Mouse (Mus musculus) embryonic facial prominence, embryonic 11.5 days (tissue): ENCODE data around the gene Hist1h3f. TPM values are rescaled to one million over a fixed set of nuclear protein-coding genes. Genes with fewer than 3 reads are reported as not detected.
"Not testable (repeated sequence)": the region's sequence is repeated elsewhere in the genome, so short reads cannot be mapped to it uniquely, and the experiment has no call there.

Source experiments
- ATAC-seq: fragments of 200-750 bp; cut with Nextera tagmentation; replicated peaks from 2 replicates; pipeline ENCODE4 v1.8.0; 2017; ENCODE audit warnings: low read depth; ENCODE audit not compliant: insufficient number of reproducible peaks, low FRiP score, low TSS enrichment
- DNase-seq: peaks from one replicate; pipeline ENCODE4 v3.0.0-alpha.2; 2015; ENCODE audit warnings: low spot score
- H3K27ac ChIP-seq: fragments of 300-500 bp; sonication (generic); replicated peaks from 2 replicates; pipeline ENCODE4 v1.5.1; 2014; ENCODE audit warnings: mild to moderate bottlenecking, low read depth, low read length, control low read depth
- H3K27me3 ChIP-seq: fragments of 300-500 bp; sonication (generic); 2 replicates; pipeline ENCODE4 v1.6.1; 2014; ENCODE audit warnings: mild to moderate bottlenecking, low read length, moderate library complexity, mixed read lengths; ENCODE audit not compliant: control insufficient read depth, insufficient read depth
- H3K36me3 ChIP-seq: fragments of 300-500 bp; sonication (generic); replicated peaks from 2 replicates; pipeline ENCODE4 v1.6.1; 2014; ENCODE audit warnings: low read depth, mild to moderate bottlenecking, low read length, moderate library complexity, mixed read lengths; ENCODE audit not compliant: control insufficient read depth, insufficient read depth
- H3K4me1 ChIP-seq: fragments of 300-500 bp; sonication (generic); 2 replicates; pipeline ENCODE4 v1.6.1; 2014; ENCODE audit warnings: low read length, mixed read lengths; ENCODE audit not compliant: control insufficient read depth, insufficient read depth
- H3K4me2 ChIP-seq: fragments of 300-500 bp; sonication (generic); 2 replicates; pipeline ENCODE4 v1.6.1; 2014; ENCODE audit warnings: low read depth, mild to moderate bottlenecking, control low read depth, low read length, moderate library complexity
- H3K4me3 ChIP-seq: fragments of 300-500 bp; sonication (generic); 2 replicates; pipeline ENCODE4 v1.5.1; 2014; ENCODE audit warnings: low read depth, low read length, control low read depth
- H3K9ac ChIP-seq: fragments of 300-500 bp; sonication (generic); replicated peaks from 2 replicates; pipeline ENCODE4 v1.6.1; 2014; ENCODE audit warnings: mild to moderate bottlenecking, control low read depth, low read length
- H3K9me3 ChIP-seq: fragments of 300-500 bp; sonication (generic); replicated peaks from 2 replicates; pipeline ENCODE4 v1.6.1; 2016; ENCODE audit warnings: mild to moderate bottlenecking, low read length, inconsistent platforms, mixed read lengths; ENCODE audit not compliant: control insufficient read depth
- WGBS: fragments of 180-500 bp; shearing (Covaris S2); extraction: QIAGEN DNeasy Blood & Tissue Kit; methylation state at CpG from one replicate; pipeline ENCODE4 v1.1.7; 2014; 5-methylcytosine and 5-hydroxymethylcytosine counted together
- polyA plus RNA-seq: library from polyadenylated mRNA; unstranded; fragments of >200 nt; fragmentation: Nextera tagmentation; extraction: Ambion mirVana; gene quantifications from 2 replicates; pipeline ENCODE4 v1.2.1, GENCODE M21; 2014

The Hist1h3f gene
- polyA plus RNA-seq, 1 experiment from 2014 or later: 1.5 TPM

DNA sequence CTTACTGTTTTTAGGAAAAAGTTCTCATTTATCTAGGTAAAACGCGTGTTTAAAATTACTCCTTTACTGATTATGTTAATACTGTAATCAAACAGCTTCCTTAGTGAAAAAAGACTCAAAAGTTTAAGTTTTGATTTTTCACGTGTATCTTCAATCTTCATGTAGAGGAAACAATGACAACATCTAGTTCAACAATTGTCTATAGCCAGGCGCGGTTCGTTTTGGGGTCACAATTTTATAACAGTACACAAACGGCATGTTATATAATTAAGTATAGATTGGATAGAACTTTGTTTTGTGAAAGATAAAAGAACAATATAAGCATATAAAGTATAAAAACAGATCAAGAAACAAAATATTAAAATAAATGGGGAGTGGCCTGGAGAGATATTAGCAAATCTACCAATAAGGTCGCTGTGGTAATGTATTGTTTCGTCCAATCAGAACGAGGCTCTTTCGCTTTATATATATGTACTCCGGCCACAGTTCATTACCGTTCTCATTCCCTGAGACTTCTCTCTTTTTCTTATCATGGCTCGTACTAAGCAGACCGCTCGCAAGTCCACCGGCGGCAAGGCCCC, 31.5 kb downstream of the Hist1h3f start, which contains the start of gene Hist1h3d:
Gene Hist1h3d, plus strand, starts transcription at position 493 of the 581 bp plus-strand sequence.
- Histone ChIP-seq H3K4me3 (peak within 1 kb of the TSS; percentile 48), H3K4me1 (no peaks in the 10 kb centered on the region), H3K9me3 (no peaks in the 10 kb centered on the region), H3K4me2 (peak within 1 kb of the TSS; percentile 67), H3K27me3 (no peaks in the 10 kb centered on the region), H3K27ac (peak within 1 kb of the TSS; percentile 91), H3K36me3 (no peaks in the 10 kb centered on the region), H3K9ac (peak within 1 kb of the TSS; percentile 79)
- peak; percentile 91 for DNase-seq
- ATAC-seq: peak; percentile 53
- under 1% methylated on average over 17 of the region's 18 CpGs for WGBS

DNA sequence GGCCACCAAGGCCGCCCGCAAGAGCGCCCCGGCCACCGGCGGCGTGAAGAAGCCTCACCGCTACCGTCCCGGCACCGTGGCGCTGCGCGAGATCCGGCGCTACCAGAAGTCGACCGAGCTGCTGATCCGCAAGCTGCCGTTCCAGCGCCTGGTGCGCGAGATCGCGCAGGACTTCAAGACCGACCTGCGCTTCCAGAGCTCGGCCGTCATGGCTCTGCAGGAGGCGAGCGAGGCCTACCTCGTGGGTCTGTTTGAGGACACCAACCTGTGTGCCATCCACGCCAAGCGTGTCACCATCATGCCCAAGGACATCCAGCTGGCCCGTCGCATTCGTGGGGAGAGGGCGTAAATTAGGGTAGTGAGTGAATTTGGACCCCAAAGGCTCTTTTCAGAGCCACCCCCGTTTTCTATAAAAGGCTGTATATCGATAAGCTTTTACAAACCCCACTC, 32.0 kb downstream of the Hist1h3f start:
- H3K36me3 ChIP-seq, ATAC-seq, H3K4me1 ChIP-seq, H3K9me3 ChIP-seq, H3K27me3 ChIP-seq: not testable (repeated sequence)
- WGBS: 0% methylated on average over 9 of the region's 40 CpGs
- Histone ChIP-seq H3K4me3 (peak overlapping the region; percentile 48), H3K4me2 (peak overlapping the region; percentile 67), H3K9ac (peak overlapping the region; percentile 79), H3K27ac (peak overlapping the region; percentile 91)
- DNase-seq: peak; percentile 50

- Histone ChIP-seq H3K4me1 (no peaks in the 10 kb centered on the region), H3K27me3 (no peaks in the 10 kb centered on the region), H3K4me3 (peak overlapping the region; percentile 48), H3K9ac (peak overlapping the region; percentile 79), H3K27ac (peak overlapping the region; percentile 91), H3K36me3 (no peaks in the 10 kb centered on the region), H3K9me3 (no peaks in the 10 kb centered on the region), H3K4me2 (peak overlapping the region; percentile 67)
- no peak for ATAC-seq
- 2% methylated on average over 7 of the region's 7 CpGs for WGBS
- peak; percentile 69 for DNase-seq
Observed at GRCm38 (mm10) chr13:23576351-23576881, 32.6 kb downstream of the Hist1h3f start.

DNA sequence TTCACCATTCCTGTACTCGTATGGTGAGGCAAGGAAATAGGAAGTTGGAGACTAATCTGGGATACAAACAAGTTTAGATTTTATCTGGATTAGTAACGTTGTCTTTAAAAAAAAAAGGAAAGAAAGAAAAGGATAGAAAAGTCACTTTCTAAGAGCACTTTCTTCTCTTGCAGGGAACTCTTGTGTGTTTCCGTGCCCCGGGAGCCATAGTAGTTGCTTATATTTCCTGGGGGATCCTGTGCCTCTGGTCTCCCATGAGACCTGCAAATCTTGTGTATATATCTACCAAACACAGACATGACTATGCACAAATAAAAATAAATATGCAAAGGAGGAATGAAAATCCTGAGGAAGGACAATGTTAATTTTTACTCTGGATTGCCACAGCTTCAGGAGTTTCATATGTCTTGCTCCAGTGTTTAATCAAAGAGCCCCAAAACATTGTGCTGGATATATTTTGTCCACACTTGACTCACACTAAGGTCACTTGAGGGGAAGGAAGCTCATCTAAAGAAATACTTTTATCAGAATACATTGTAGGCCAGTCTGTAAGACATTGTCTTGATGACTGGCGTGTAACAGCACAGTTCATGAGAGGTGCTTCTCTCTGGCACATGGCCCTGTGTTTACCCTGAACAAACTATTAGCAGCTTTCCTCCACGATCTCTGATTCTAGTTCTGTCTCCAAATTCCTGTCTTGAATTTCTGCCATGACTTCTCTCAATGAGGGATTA, 33.2 kb downstream of the Hist1h3f start:
- Histone ChIP-seq H3K4me3 (peak overlapping the region; percentile 48), H3K4me1 (no peaks in the 10 kb centered on the region), H3K27ac (peak overlapping the region; percentile 91), H3K9me3 (no peaks in the 10 kb centered on the region), H3K27me3 (no peaks in the 10 kb centered on the region), H3K36me3 (no peaks in the 10 kb centered on the region), H3K4me2 (peak overlapping the region; percentile 67), H3K9ac (peak overlapping the region; percentile 79)
- WGBS: 41% methylated on average over 6 of the region's 6 CpGs
- DNase-seq (no peak), ATAC-seq (no peak)

- Histone ChIP-seq H3K4me1 (no peaks in the 10 kb centered on the region), H3K27me3 (no peaks in the 10 kb centered on the region), H3K4me3 (no peak overlapping the region), H3K27ac (no peak overlapping the region), H3K9ac (no peak overlapping the region), H3K9me3 (no peaks in the 10 kb centered on the region), H3K4me2 (no peak overlapping the region), H3K36me3 (no peaks in the 10 kb centered on the region)
- no peak for DNase-seq
- WGBS: 83% methylated on average over 1 of the region's 1 CpGs
- ATAC-seq: no peak
Observed at GRCm38 (mm10) chr13:23577835-23578234, 34.0 kb downstream of the Hist1h3f start.

DNA sequence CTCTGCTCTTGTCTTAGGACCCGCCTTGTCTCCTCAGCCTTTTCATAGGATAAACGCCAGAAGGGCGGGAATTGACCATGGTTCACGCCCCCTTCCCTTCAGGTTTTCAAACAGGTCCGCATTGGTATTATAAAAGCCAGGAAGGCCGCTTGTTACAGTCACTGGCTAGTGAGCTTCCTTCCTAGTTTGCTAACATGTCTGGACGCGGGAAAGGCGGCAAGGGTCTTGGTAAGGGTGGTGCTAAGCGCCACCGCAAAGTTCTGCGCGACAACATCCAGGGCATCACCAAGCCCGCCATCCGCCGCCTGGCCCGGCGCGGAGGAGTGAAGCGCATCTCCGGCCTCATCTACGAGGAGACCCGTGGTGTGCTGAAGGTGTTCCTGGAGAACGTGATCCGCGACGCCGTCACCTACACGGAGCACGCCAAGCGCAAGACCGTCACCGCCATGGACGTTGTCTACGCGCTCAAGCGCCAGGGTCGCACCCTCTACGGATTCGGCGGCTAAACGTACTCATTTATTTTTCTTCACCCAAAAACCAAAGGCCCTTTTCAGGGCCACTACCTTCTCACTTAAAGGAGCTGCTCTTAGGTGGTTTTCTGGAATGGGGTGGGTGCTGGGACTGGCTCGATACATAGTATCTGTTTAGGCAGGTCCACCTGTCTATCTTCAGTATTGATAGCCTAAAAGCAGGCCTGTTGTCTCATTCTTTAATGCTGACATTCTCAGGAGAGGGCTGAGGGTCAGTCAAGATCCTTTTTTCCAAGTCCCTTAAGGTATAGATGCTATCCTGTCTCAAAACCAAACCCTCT, 37.8 kb downstream of the Hist1h3f start, which contains the start of gene Hist1h4d:
Gene Hist1h4d, plus strand, starts transcription at position 191 of the 811 bp plus-strand sequence.
- H3K4me1 ChIP-seq: no peaks in the 10 kb centered on the region; the same call in 1 of the 2 replicates
- peak within 1 kb of the TSS; percentile 49 for H3K4me3 ChIP-seq
- H3K27ac ChIP-seq: peak within 1 kb of the TSS; percentile 85
- peak within 1 kb of the TSS; percentile 81 for H3K9ac ChIP-seq
- peak; percentile 89 for ATAC-seq
- no peaks in the 10 kb centered on the region for H3K9me3 ChIP-seq
- no peaks in the 10 kb centered on the region for H3K27me3 ChIP-seq
- under 1% methylated on average over 43 of the region's 43 CpGs for WGBS
- H3K36me3 ChIP-seq: no peaks in the 10 kb centered on the region
- DNase-seq: peak; percentile 99
- H3K4me2 ChIP-seq: peak within 1 kb of the TSS; percentile 82

GRCm38 (mm10) chr13:23582219-23583056, 38.6 kb downstream of the Hist1h3f start:
- WGBS: 6% methylated on average over 6 of the region's 6 CpGs
- Histone ChIP-seq H3K9ac (peak overlapping the region; percentile 81), H3K4me1 (no peaks in the 10 kb centered on the region; the same call in 1 of the 2 replicates), H3K4me3 (peak overlapping the region; percentile 49), H3K36me3 (no peaks in the 10 kb centered on the region), H3K27ac (peak overlapping the region; percentile 85), H3K27me3 (no peaks in the 10 kb centered on the region), H3K9me3 (no peaks in the 10 kb centered on the region), H3K4me2 (peak overlapping the region; percentile 82)
- ATAC-seq (no peak), DNase-seq (peak; percentile 51)
